Mouse (Mus musculus): ENCODE data around the gene Trak1. TPM values are rescaled to one million over a fixed set of nuclear protein-coding genes. Genes with fewer than 3 reads are reported as not detected.

The Trak1 gene
- polyA plus RNA-seq, 1 experiment from 2014 or later: 26.1 TPM

DNA sequence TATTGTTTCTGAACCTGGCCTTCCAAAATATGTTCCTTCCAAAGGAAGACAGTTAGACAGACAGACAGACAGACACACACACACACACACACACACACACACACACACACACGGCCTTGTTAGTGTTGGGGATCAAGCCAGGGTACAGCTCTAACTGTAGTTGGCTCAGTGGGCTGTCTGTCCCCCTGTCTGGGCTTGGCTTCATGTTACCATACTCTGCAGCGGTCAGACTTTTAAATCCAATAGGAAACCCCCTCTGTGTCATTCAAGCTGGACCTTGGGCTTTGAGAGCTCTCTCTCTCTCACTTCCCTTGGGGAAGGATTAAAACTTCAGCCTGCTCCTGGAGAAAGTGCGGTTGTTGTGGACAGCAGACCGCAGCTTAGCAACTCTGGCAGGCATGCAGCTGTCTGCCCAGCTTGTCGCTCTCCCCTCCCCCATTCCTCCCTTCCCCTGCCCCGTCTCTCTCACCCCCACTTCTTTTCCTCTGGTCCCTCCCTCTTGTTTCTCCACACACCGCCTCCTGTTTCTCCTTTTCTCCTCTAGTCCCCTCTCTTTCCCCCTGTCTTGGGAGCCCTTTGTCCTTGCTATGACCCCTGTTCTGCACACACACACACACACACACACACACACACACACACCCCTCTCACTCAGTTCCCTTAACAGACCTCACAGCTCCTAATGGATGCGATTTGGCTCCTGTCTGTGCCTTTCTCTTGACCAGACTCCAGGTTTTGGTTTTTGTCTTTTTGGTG, 34.8 kb downstream of the Trak1 start:
- H3K4me2 ChIP-seq (ENCODE audit: low read length): peak overlapping the region; percentile 34
- peak overlapping the region; percentile 93 for H3K27ac ChIP-seq (ENCODE audit: low read depth)
- H3K9me3 ChIP-seq (ENCODE audit: control insufficient read depth, low read length): no peaks in the 10 kb centered on the region
- H3K4me3 ChIP-seq (ENCODE audit: low read depth, low read length): no peak overlapping the region
- peak overlapping the region; percentile 20; the same call in 1 of the 2 replicates for H3K9ac ChIP-seq (ENCODE audit: low read length)
- no peaks in the 10 kb centered on the region for H3K36me3 ChIP-seq (ENCODE audit: control insufficient read depth, insufficient read depth, low read length)
- DNase-seq (ENCODE audit: low spot score) (no peak), ATAC-seq (replicated peaks; ENCODE audit: low FRiP score, low TSS enrichment, low read depth) (peak; percentile 73)
- H3K27me3 ChIP-seq (replicated peaks; ENCODE audit: control insufficient read depth, insufficient read depth, low read length): no peaks in the 10 kb centered on the region
- H3K4me1 ChIP-seq (replicated peaks; ENCODE audit: control insufficient read depth, insufficient read depth, low read length): peaks cover 40% of the 10 kb centered on the region
- WGBS: 5% methylated on average over 8 of the region's 8 CpGs

- Histone ChIP-seq H3K4me2 (ENCODE audit: low read length) (no peak overlapping the region), H3K36me3 (ENCODE audit: control insufficient read depth, insufficient read depth, low read length) (no peaks in the 10 kb centered on the region), H3K27me3 (replicated peaks; ENCODE audit: control insufficient read depth, insufficient read depth, low read length) (no peaks in the 10 kb centered on the region), H3K9me3 (ENCODE audit: control insufficient read depth, low read length) (no peaks in the 10 kb centered on the region), H3K4me1 (replicated peaks; ENCODE audit: control insufficient read depth, insufficient read depth, low read length) (peaks cover 51% of the 10 kb centered on the region), H3K27ac (ENCODE audit: low read depth) (no peak overlapping the region), H3K9ac (ENCODE audit: low read length) (no peak overlapping the region), H3K4me3 (ENCODE audit: low read depth, low read length) (no peak overlapping the region)
- 87% methylated on average over 5 of the region's 5 CpGs for WGBS
- DNase-seq (ENCODE audit: low spot score) (no peak), ATAC-seq (replicated peaks; ENCODE audit: low FRiP score, low TSS enrichment, low read depth) (no peak)
Measured at GRCm38 (mm10) chr9:121333559-121333958, 36.3 kb downstream of the Trak1 start.

GRCm38 (mm10) chr9:121334311-121334851, 37.1 kb downstream of the Trak1 start:
- Histone ChIP-seq H3K9ac (ENCODE audit: low read length) (no peak overlapping the region), H3K27me3 (replicated peaks; ENCODE audit: control insufficient read depth, insufficient read depth, low read length) (no peaks in the 10 kb centered on the region), H3K4me2 (ENCODE audit: low read length) (no peak overlapping the region), H3K4me3 (ENCODE audit: low read depth, low read length) (no peak overlapping the region), H3K36me3 (ENCODE audit: control insufficient read depth, insufficient read depth, low read length) (no peaks in the 10 kb centered on the region), H3K4me1 (replicated peaks; ENCODE audit: control insufficient read depth, insufficient read depth, low read length) (peaks cover 51% of the 10 kb centered on the region), H3K27ac (ENCODE audit: low read depth) (peak overlapping the region; percentile 51; the same call in 1 of the 2 replicates), H3K9me3 (ENCODE audit: control insufficient read depth, low read length) (no peaks in the 10 kb centered on the region)
- WGBS: 48% methylated on average over 8 of the region's 8 CpGs
- ATAC-seq (replicated peaks; ENCODE audit: low FRiP score, low TSS enrichment, low read depth): no peak
- no peak for DNase-seq (ENCODE audit: low spot score)

- Histone ChIP-seq H3K4me1 (replicated peaks; ENCODE audit: control insufficient read depth, insufficient read depth, low read length) (peaks cover 51% of the 10 kb centered on the region), H3K27ac (ENCODE audit: low read depth) (0 out of 2 replicates have a peak overlapping the region, but pooled peaks have one; percentile 51), H3K36me3 (ENCODE audit: control insufficient read depth, insufficient read depth, low read length) (no peaks in the 10 kb centered on the region), H3K4me3 (ENCODE audit: low read depth, low read length) (no peak overlapping the region), H3K27me3 (replicated peaks; ENCODE audit: control insufficient read depth, insufficient read depth, low read length) (no peaks in the 10 kb centered on the region), H3K9ac (ENCODE audit: low read length) (no peak overlapping the region), H3K9me3 (ENCODE audit: control insufficient read depth, low read length) (no peaks in the 10 kb centered on the region), H3K4me2 (ENCODE audit: low read length) (no peak overlapping the region)
- DNase-seq (ENCODE audit: low spot score) (no peak), ATAC-seq (replicated peaks; ENCODE audit: low FRiP score, low TSS enrichment, low read depth) (no peak)
- WGBS: 54% methylated on average over 7 of the region's 7 CpGs
Measured at GRCm38 (mm10) chr9:121335568-121335967, 38.3 kb downstream of the Trak1 start.

- H3K4me1 ChIP-seq (replicated peaks; ENCODE audit: control insufficient read depth, insufficient read depth, low read length): peaks cover 48% of the 10 kb centered on the region
- H3K36me3 ChIP-seq (ENCODE audit: control insufficient read depth, insufficient read depth, low read length): no peaks in the 10 kb centered on the region
- no peak for ATAC-seq (replicated peaks; ENCODE audit: low FRiP score, low TSS enrichment, low read depth)
- peak overlapping the region; percentile 77; the same call in 1 of the 2 replicates for H3K27ac ChIP-seq (ENCODE audit: low read depth)
- no peak for DNase-seq (ENCODE audit: low spot score)
- H3K9ac ChIP-seq (ENCODE audit: low read length): no peak overlapping the region
- H3K4me2 ChIP-seq (ENCODE audit: low read length): no peak overlapping the region
- 92% methylated on average over 15 of the region's 15 CpGs for WGBS
- no peaks in the 10 kb centered on the region for H3K27me3 ChIP-seq (replicated peaks; ENCODE audit: control insufficient read depth, insufficient read depth, low read length)
- H3K9me3 ChIP-seq (ENCODE audit: control insufficient read depth, low read length): no peaks in the 10 kb centered on the region
- no peak overlapping the region for H3K4me3 ChIP-seq (ENCODE audit: low read depth, low read length)
Measured at GRCm38 (mm10) chr9:121336324-121336946, 39.1 kb downstream of the Trak1 start.

DNA sequence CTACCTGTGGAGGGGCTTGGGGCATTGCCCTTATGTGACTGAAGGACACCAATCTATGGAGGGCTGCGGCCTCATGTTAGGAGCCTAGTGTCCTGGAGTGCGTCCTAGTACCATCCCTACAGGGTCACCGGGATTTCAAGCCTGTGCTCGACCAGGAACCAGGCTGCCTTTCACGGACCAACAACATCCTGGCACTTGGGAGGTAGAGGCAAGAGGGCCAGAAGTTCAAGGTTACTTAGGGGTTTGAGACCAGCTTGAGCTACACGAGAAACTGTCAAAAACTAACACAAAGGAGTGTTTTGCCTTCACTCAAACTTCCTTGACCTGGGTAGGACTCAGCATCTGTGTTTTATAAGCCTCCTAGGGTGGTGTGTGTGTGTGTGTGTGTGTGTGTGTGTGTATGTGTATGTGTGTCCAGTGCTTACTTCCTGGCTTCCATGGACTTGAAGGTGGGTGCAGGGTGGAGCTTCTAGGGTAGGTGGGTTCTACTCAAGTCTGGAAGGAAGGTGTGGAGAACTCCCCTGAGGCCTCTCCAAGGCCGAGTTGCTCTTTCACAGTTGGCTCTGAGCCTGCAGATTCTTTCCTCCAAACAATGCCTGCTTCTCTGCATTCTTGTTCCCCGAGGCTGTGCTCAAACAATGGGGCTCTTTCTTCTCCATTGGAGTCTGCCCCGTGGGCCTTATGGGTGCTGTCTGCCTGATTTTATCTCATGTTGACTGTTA, 40.1 kb downstream of the Trak1 start:
- ATAC-seq (replicated peaks; ENCODE audit: low FRiP score, low TSS enrichment, low read depth): peak; percentile 70
- no peak overlapping the region for H3K4me2 ChIP-seq (ENCODE audit: low read length)
- H3K9ac ChIP-seq (ENCODE audit: low read length): no peak overlapping the region
- H3K9me3 ChIP-seq (ENCODE audit: control insufficient read depth, low read length): no peaks in the 10 kb centered on the region
- H3K4me1 ChIP-seq (replicated peaks; ENCODE audit: control insufficient read depth, insufficient read depth, low read length): peaks cover 38% of the 10 kb centered on the region
- 47% methylated on average over 9 of the region's 9 CpGs for WGBS
- H3K4me3 ChIP-seq (ENCODE audit: low read depth, low read length): no peak overlapping the region
- H3K27ac ChIP-seq (ENCODE audit: low read depth): peak overlapping the region; percentile 77
- no peaks in the 10 kb centered on the region for H3K36me3 ChIP-seq (ENCODE audit: control insufficient read depth, insufficient read depth, low read length)
- no peaks in the 10 kb centered on the region for H3K27me3 ChIP-seq (replicated peaks; ENCODE audit: control insufficient read depth, insufficient read depth, low read length)
- peak; percentile 69 for DNase-seq (ENCODE audit: low spot score)

DNA sequence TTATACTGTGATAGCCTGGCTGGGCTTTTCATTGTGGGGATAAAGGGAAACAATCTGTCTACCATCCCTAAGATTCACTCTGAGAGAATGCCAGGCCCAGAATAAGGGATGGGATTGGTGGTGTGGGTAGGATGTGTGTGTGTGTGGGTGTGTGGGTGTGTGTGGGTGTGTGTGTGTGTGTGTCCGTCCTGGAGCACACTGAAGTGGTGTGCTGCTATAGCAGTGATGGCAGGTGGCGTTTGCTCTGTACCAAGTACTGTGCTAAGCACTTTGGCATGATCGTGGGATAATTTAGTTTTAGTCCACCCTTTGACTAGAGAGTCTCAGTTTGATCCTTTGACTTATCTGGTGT, 40.6 kb downstream of the Trak1 start:
- no peaks in the 10 kb centered on the region for H3K9me3 ChIP-seq (ENCODE audit: control insufficient read depth, low read length)
- H3K4me3 ChIP-seq (ENCODE audit: low read depth, low read length): no peak overlapping the region
- H3K4me1 ChIP-seq (replicated peaks; ENCODE audit: control insufficient read depth, insufficient read depth, low read length): peaks cover 35% of the 10 kb centered on the region
- DNase-seq (ENCODE audit: low spot score) (no peak), ATAC-seq (replicated peaks; ENCODE audit: low FRiP score, low TSS enrichment, low read depth) (peak; percentile 28; the same call in 1 of the 2 replicates)
- H3K4me2 ChIP-seq (ENCODE audit: low read length): no peak overlapping the region
- whole genome bisulfite sequencing: 81% methylated on average over 3 of the region's 3 CpGs
- no peak overlapping the region for H3K9ac ChIP-seq (ENCODE audit: low read length)
- H3K36me3 ChIP-seq (ENCODE audit: control insufficient read depth, insufficient read depth, low read length): no peaks in the 10 kb centered on the region
- no peaks in the 10 kb centered on the region for H3K27me3 ChIP-seq (replicated peaks; ENCODE audit: control insufficient read depth, insufficient read depth, low read length)
- H3K27ac ChIP-seq (ENCODE audit: low read depth): peak overlapping the region; percentile 77

GRCm38 (mm10) chr9:121341832-121342231, 44.5 kb downstream of the Trak1 start:
- ATAC-seq (replicated peaks; ENCODE audit: low FRiP score, low TSS enrichment, low read depth): no peak

More at GRCm38 (mm10) chr9:121341832-121342231, 44.5 kb downstream of the Trak1 start:
- Histone ChIP-seq H3K9me3 (ENCODE audit: control insufficient read depth, low read length) (no peaks in the 10 kb centered on the region), H3K27ac (ENCODE audit: low read depth) (no peak overlapping the region), H3K4me2 (ENCODE audit: low read length) (no peak overlapping the region), H3K27me3 (replicated peaks; ENCODE audit: control insufficient read depth, insufficient read depth, low read length) (no peaks in the 10 kb centered on the region), H3K36me3 (ENCODE audit: control insufficient read depth, insufficient read depth, low read length) (no peaks in the 10 kb centered on the region), H3K4me3 (ENCODE audit: low read depth, low read length) (no peak overlapping the region), H3K4me1 (replicated peaks; ENCODE audit: control insufficient read depth, insufficient read depth, low read length) (peaks cover 14% of the 10 kb centered on the region; the same call in 1 of the 2 replicates), H3K9ac (ENCODE audit: low read length) (no peak overlapping the region)
- whole genome bisulfite sequencing: 75% methylated on average over 7 of the region's 7 CpGs
- DNase-seq (ENCODE audit: low spot score): no peak
